Mouse (Mus musculus) adrenal gland, adult (tissue): ENCODE data around the gene Mcpt2.
"Not testable (repeated sequence)": the region's sequence is repeated elsewhere in the genome, so short reads cannot be mapped to it uniquely, and the experiment has no call there.

ENCODE experiments used
- DNase-seq, 2 experiments: peaks; one replicate each; pipeline ENCODE4 v3.0.0; 2022 to 2023; ENCODE audit warnings: low spot score in 1 of 2; ENCODE audit not compliant: inconsistent age in 2 of 2

The Mcpt2 gene

GRCm38 (mm10) chr14:56041792-56042191 is at the start of gene Mcpt2:
TSS of gene Mcpt2 (plus strand) at chr14:56042041.
- not testable (repeated sequence) for DNase-seq

DNA sequence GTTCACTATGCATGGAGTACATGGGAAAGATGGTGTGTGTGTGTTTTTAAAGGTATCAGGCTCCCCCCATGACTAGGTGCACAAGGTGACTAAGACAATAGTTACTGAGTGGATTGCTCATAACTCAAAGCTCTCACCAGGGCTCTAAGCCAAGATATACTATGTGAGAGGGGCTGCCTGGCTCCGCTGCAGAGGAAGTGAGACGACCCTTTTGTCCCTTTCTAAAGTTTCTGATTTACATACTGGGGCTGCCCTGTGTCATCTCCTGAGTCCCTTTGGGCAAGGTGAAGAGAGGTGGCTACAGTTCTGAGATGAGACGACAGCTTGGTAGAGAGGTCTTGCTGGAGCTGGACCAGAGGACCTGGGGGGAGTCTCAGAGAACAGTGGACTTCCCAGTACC is 28.7 kb upstream of the Mcpt2 start:
- DNase-seq = no peak

GRCm38 (mm10) chr14:56013924-56014323 is 27.9 kb upstream of the Mcpt2 start:
- DNase-seq = no peak

DNA sequence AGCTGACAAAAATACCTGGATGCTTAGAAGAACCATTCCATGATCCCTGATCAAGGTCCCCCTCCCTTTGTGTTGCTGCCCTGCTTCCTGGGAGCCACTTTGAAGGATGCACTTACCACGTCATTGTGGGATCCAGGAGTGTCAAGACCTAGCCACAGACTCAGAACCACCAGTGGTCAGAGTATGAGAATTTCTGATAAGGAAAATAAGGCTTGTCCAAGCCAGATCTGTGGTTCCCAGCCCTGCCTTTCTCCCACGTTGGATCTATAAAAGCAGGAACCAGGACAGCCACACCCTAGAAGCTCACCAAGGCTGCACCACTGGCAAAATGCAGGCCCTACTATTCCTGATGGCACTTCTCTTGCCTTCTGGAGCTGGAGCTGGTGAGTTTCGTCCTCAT is 24.2 kb upstream of the Mcpt2 start, which contains the start of gene Mcpt1:
Mcpt1 (plus strand) TSS at position 301 of the 400 bp plus-strand sequence.
- not testable (repeated sequence) for DNase-seq

GRCm38 (mm10) chr14:56019446-56019845 is 22.4 kb upstream of the Mcpt2 start:
- no peak for DNase-seq

DNA sequence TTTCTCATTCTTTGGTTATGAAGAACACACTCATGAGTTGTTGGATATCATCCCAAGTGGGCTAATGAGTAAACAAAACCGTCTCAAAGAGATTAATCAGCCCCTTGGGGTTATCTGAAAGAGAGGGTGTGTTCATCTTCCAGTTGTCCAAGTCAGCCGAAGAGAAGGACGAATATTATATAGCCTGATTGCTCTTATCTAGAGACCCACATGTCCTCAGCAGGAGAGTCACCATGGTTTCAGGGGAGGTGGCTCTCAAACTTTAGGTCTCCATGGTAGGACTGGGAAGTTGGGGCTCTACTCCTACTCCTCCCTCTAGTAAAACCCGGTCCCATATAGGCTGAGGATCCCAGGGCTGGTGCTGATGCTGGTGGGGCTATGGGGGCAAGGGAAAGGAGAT is 20.5 kb upstream of the Mcpt2 start:
- DNase-seq = not testable (repeated sequence)

- not testable (repeated sequence) for DNase-seq
Observed at GRCm38 (mm10) chr14:56030395-56030794, 11.4 kb upstream of the Mcpt2 start, which contains the start of gene Mcpt9. TSS of gene Mcpt9 (minus strand) at chr14:56030495.

- DNase-seq = no peak
Observed at GRCm38 (mm10) chr14:56034433-56034832, 7.4 kb upstream of the Mcpt2 start.

GRCm38 (mm10) chr14:56055408-56055807 is 13.6 kb downstream of the Mcpt2 start:
- no peak for DNase-seq

DNA sequence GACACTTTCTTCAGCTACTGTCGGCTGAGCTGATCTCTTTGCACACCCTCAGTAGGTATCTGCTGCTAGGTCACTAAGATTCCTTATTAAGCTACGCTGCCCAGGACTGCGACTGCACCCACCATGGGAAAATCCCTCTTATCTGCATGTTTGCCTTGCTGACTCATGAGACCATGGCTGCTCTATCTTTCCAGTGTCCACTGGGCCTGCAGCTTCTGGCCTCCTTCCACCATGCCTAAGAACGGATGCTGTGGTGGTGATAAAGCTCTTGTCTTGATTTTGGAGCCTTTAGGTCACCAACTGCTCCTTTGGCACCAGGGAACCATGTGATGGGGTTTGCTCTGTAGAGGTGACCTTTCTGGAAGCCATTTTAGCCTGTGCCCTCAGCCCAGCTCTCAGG is 15.9 kb downstream of the Mcpt2 start:
- DNase-seq = no peak

DNA sequence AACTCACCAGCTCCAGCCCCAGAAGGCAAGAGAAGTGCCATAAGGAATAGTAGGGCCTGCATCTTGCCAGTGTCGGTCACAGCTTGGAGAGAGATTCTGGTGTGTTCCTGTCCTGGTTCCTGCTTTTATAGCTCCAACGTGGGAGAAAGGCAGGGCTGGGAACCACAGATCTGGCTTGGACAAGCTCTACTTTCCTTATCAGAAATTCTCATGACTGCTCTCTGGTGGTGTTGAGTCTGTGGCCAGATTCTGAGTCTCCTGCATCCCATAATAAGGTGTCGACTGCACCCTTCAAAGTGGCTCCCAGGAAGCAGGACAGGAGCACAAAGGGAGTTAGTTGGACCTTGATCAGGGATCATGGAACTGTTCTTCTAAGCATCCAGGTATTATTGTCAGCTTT is 20.4 kb downstream of the Mcpt2 start, which contains the start of gene Mcpt4:
Mcpt4 (minus strand) TSS at position 101 of the 400 bp plus-strand sequence.
- DNase-seq = not testable (repeated sequence)

DNA sequence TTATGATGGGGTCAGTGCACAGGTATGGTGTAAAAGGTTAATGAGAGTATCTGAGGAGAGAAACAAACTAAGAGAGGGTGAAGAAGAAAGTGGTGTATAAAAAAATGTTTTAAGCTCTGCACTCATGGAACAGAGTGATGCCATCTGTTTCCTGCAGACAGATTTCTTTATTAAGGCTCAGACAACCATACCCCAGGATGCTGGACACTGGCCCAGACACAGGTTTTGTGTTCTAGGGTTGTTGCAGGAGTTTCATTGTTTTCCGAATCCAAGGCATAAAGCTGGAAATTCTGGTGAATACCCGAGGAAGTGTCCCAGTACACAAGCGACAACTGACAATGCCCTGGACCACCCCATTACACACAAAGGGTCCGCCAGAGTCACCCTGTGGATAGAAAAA is 40.2 kb downstream of the Mcpt2 start:
- DNase-seq = no peak

DNA sequence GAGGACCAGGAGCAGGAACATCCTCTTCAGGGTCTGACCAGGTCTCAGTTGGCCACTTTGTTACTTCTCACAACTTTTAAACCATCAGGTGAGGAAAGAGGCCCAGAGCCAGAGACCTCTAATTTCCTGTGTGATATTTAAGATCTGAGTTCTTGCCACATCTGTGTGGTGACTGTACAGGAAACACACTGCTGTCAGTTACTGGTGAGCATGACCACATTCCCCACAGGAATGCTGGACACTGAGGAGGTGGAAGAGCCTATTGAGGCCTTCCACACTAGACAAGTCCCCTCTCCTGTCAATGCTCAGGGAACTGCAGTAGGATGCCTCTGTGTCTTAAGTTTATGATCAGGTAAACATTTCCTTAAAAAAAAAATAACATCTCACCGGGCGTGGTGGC is 43.3 kb downstream of the Mcpt2 start, which contains the start of gene Mcpt8:
Mcpt8 (minus strand) TSS at position 107 of the 400 bp plus-strand sequence.
- no peak for DNase-seq

GRCm38 (mm10) chr14:56086711-56087110 is 44.9 kb downstream of the Mcpt2 start:
- no peak for DNase-seq

GRCm38 (mm10) chr14:56093353-56093752 is 51.5 kb downstream of the Mcpt2 start:
- no peak for DNase-seq
